Mouse (Mus musculus) heart, postnatal 4 days (tissue): ENCODE data around the gene Gm21974. TPM values are rescaled to one million over a fixed set of nuclear protein-coding genes. Genes with fewer than 3 reads are reported as not detected.
A peak's percentile ranks its signal among the peaks of the same experiment; 100 is the strongest.
"Not testable (repeated sequence)": the region's sequence is repeated elsewhere in the genome, so short reads cannot be mapped to it uniquely, and the experiment has no call there.

Experiments
- DNase-seq: peaks from one replicate; pipeline ENCODE4 v3.0.0; 2021
- total RNA-seq, 2 experiments: library from RNA; stranded (reverse); gene quantifications; 2 replicates each; pipeline ENCODE4 v1.2.3; 2021

Gm21974 gene
- total RNA-seq, 2 experiments from 2014 or later, result not detected

GRCm38 (mm10) chr7:127875627-127876001 lies 19.6 kb downstream of the Gm21974 start:
- peak; percentile 94 for DNase-seq

DNA sequence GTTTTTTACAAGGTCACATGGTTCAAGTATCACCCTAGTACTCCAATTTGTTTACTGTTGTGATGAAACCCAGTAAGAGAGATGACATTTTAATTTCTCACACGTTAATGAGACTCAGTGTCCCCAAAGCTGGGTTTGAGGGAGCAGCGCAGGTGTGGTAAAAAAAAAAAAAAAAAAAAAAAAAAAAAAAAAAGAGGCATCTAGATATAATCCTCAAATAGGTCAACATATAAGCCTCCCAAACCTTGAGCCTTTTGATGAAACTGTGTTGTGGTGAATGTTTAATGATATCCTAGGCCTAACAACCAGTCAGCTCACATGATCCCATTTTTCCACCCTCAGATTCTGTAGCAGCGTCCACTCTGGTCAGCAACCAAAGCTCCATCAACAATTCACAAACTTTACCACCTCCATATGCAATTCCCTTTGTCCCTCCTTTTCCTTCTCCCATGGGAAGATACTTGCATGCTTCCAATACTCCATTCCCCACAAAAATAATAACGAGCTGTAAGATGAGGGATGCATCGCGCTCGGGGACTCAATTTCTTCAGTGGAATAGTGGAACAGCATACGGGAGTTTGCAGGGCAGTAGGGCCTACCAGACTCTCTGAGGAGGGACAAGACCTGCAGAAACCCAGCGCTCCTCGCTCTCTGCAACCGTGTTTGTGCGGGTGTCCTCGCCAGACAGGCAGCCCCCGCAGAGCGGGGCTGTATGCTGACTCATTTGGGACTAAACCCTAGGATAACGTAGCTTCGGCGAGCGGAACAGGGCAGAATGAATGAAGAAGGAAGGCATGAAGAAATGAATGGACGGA lies 20.2 kb downstream of the Gm21974 start:
- no peak for DNase-seq

DNA sequence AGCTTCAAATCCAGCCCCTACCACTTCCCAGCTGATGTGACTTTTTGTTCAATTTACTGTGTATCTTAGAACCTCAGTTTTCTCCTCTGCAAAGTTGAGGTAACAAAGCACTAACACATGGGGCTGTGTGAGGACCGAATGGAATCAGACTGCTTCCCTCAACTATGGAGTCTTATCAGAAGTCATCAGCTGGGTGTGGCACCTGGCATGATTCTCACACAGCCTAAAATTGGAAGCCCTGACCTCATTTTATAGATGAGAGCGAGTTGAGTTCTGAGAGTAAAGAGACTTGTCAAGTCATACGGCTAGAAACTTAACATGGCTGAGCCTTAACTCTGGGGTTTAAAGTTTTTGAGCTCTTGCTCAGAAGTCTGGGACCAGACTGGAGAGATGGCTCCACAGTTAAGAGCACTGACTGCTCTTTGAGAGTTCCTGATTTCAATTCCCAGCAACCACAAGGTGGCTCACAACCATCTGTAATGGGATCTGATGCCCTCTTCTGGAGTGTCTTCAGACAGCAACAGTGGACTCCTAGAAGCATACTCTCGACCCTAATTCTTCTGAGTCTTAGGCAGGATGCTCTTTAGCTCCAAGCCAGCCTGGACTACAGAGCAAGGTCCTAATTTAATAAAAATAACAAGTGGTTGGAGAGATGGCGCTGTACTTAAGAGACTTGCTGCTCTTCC lies 25.0 kb downstream of the Gm21974 start:
- no peak for DNase-seq

- peak; percentile 60 for DNase-seq
Measured at GRCm38 (mm10) chr7:127869149-127869810, 26.0 kb downstream of the Gm21974 start.

GRCm38 (mm10) chr7:127867641-127868040 lies 27.6 kb downstream of the Gm21974 start:
- no peak for DNase-seq

GRCm38 (mm10) chr7:127866434-127866833 lies 28.8 kb downstream of the Gm21974 start:
- no peak for DNase-seq

DNA sequence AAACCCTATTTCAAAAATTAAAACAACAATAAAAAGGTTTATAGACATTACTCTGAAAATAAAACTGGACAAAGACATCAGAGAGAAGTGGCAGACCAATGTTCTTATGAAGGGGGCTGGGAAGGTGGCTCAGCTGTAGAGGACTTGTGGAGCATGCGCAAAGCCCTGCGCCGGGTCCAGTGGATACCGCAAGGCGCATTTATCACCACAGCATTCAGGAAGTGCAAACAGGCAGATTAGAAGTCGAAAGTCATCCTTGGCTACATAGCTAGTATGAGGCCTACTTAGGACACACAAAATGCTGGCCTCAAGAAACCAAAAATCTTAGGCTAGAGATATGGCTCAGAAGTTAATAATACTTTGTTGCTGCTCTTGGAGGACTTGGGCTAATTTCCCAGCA lies 37.0 kb downstream of the Gm21974 start:
- DNase-seq, result no peak

DNA sequence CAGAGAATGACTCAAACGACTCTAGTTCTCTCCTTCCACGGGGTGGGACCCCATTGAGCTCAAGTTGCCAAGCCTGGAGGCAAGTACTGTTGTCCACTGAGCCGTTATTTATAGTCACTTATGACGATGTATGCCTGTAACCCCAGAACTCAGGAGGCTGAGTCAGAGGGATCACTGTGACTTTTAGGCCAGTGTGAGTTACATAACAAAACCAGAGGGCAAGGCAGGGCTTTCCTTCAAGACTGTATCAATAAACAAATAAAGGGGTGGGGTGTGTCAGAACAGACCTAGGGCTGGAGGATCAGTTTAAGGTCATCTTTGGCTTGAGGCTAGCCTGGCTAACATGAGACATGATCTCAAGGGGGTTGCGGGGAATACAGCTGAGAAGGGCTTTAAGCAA lies 44.3 kb downstream of the Gm21974 start:
- DNase-seq, result no peak

DNA sequence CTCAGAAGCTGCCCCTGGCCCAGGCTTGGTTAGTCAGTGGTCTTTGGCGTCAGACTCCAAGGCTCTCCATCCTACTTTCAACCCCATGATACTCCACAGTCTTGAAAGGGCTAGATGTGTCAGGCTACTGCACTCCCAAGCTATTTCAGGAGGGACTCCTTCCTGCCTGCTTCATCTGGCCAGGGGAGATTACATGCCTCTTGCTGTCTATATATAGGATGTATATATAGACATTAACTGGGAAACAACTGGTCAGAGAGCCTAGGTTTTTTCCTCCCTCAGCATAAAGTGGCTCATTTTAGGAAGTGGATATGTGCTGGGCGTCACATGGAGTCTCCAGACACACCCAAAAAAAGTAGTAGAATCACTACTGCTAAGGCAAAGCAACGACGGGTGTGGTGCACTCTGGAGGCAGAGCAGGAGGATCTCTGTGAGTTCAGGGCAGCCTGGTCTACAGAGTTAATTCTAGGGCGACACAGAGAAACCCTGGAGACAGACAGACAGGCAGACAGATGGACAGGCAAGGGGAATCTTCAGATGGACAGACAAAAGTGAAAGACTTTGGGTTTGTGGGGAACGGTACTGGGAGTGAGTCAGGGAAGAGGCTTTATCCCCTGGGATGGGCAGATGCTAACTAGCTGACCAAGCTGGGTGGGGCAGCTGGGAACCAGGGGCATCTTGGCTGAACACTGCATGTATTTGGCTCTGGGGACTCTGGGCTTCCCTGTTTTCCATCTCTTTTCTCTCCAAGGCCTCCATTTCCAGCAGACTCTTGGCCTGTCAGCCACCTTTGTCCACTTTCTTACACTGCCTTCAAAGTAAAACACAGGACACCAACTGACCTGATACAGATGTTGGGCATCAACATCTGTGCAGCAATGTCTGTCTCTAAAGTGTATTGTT lies 45.0 kb downstream of the Gm21974 start:
- DNase-seq, result no peak

DNA sequence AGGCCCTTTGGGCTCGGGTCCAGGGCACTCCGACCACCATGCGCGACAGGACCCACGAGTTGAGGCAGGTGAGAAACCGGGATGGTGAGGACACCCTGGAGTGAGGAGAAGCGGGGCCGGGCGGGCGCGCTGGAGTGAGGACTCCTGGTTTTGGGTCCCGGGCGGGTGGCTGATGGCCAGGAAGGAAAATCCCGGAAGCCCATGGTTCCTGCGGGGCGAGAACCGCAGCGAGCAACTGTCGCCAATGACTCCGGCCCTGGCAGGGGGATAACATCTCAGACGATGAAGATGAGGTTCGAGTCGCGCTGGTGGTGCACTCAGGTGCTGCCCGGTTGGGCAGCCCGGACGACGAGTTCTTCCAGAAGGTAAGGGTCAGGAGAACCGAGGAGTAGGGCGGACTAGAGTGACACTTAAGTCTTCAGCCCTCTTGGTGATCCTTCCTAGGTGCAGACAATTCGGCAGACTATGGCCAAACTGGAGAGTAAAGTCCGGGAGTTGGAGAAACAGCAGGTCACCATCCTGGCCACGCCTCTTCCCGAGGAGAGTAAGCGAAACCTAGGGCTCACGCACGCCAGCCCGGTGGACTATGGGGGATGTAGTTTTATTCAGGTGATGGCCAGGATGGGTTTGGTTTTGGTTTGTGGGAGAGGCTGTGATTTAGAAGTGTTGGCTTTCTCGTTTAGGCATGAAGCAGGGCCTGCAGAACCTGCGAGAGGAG lies 53.1 kb downstream of the Gm21974 start:
- peak; percentile 81 for DNase-seq

- DNase-seq, result peak; percentile 95
Measured at GRCm38 (mm10) chr7:127841340-127842000, 53.8 kb downstream of the Gm21974 start.

- DNase-seq, result peak; percentile 69
Measured at GRCm38 (mm10) chr7:127840886-127841285, 54.4 kb downstream of the Gm21974 start.

DNA sequence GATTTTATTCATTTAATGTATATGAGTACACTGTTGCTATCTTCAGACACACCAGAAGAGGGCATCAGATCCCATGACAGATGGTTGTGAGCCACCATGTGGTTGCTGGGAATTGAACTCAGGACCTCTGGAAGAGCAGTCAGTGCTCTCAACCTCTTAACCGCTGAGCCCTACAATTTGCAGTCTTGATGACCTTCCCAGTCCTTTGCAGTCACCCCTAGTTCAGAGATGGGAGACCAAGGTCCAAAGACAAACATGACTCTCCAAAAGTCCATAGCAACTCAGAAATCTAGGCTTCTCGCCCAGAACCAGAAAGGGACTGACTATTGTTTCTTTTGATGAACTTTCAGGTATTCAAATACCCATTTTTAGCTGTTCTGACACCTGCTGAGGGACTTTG lies 55.2 kb downstream of the Gm21974 start:
- DNase-seq, result not testable (repeated sequence)

- not testable (repeated sequence) for DNase-seq
Measured at GRCm38 (mm10) chr7:127837878-127838277, 57.4 kb downstream of the Gm21974 start.

GRCm38 (mm10) chr7:127837473-127837872 lies 57.8 kb downstream of the Gm21974 start:
- no peak for DNase-seq

Other genes starting within 250 kb of the Gm21974 start
- gene Bcl7c, start 186.5 kb downstream of the Gm21974 start, total RNA-seq, result 10 to 100 TPM; 67.6 to 71.1 TPM
- gene Ctf1, start 182.7 kb downstream of the Gm21974 start, total RNA-seq, result 1 to 10 TPM; 3.4 to 4.0 TPM
- gene Ctf2, start 163.3 kb downstream of the Gm21974 start, total RNA-seq, result not detected
- gene Fbxl19, start 150.9 kb downstream of the Gm21974 start, total RNA-seq, result 1 to 10 TPM; 6.0 TPM
- gene Orai3, start 125.6 kb downstream of the Gm21974 start, total RNA-seq, result 10 to 100 TPM; 14.7 to 14.8 TPM
- 10 to 100 TPM; 30.8 to 32.0 TPM for gene Setd1a, start 118.8 kb downstream of the Gm21974 start, total RNA-seq
- gene Gm49388, start 109.8 kb downstream of the Gm21974 start, total RNA-seq, result 1 to 10 TPM; 3.0 to 3.2 TPM
- gene Hsd3b7, start 94.8 kb downstream of the Gm21974 start, total RNA-seq, result 10 to 100 TPM in 1 of 2 experiments, 1 to 10 TPM in 1; 9.6 to 10.3 TPM
- 10 to 100 TPM; 67.1 to 75.3 TPM for gene Stx4a, start 71.2 kb downstream of the Gm21974 start, total RNA-seq
- 1 to 10 TPM in 1 of 2 experiments, under 1 TPM in 1; 0.90 to 1.2 TPM for gene Stx1b, start 70.9 kb downstream of the Gm21974 start, total RNA-seq
- gene Zfp646, start 19.2 kb downstream of the Gm21974 start, total RNA-seq, result 10 to 100 TPM; 24.3 to 25.2 TPM
- 1 to 10 TPM; 7.7 to 8.9 TPM for gene Zfp668, start 18.6 kb downstream of the Gm21974 start, total RNA-seq
- 1 to 10 TPM in 1 of 2 experiments, under 1 TPM in 1; 0.88 to 1.1 TPM for gene Prss53, start 4.5 kb downstream of the Gm21974 start, total RNA-seq
- gene Vkorc1, start 163 bp upstream of the Gm21974 start, total RNA-seq, result 10 to 100 TPM; 30.3 to 32.0 TPM
- gene Bckdk, start 8.6 kb upstream of the Gm21974 start, total RNA-seq, result 100 to 1,000 TPM; 102 to 113 TPM
- gene Kat8, start 17.1 kb upstream of the Gm21974 start, total RNA-seq, result 10 to 100 TPM; 13.0 to 13.9 TPM
- not detected for gene Prss8, start 34.6 kb upstream of the Gm21974 start, total RNA-seq
- 1 to 10 TPM; 4.0 to 4.8 TPM for gene Prss36, start 51.3 kb upstream of the Gm21974 start, total RNA-seq
- 100 to 1,000 TPM; 402 to 429 TPM for gene Fus, start 72.0 kb upstream of the Gm21974 start, total RNA-seq
- gene Pycard, start 98.4 kb upstream of the Gm21974 start, total RNA-seq, result 10 to 100 TPM; 28.1 to 31.9 TPM
- gene Trim72, start 108.5 kb upstream of the Gm21974 start, total RNA-seq, result 10 to 100 TPM; 66.9 to 69.8 TPM
- 1 to 10 TPM; 1.8 to 2.5 TPM for gene Itgam, start 167.2 kb upstream of the Gm21974 start, total RNA-seq
- gene Gm49368, start 167.2 kb upstream of the Gm21974 start, total RNA-seq, result not detected
- gene Itgax, start 234.1 kb upstream of the Gm21974 start, total RNA-seq, result under 1 TPM; 0.09 to 0.19 TPM